Mouse (Mus musculus): ENCODE results near the gene 1700088E04Rik.

Gene 1700088E04Rik

GRCm38 (mm10) chr15:79140866-79141565 lies at the start of gene 1700088E04Rik, which contains the start of gene Polr2f:
1700088E04Rik (minus strand) TSS chr15:79141253.
Polr2f (plus strand) TSS chr15:79141009.
- peak; percentile 93 for DNase-seq (ENCODE audit: low spot score)

- no peak for DNase-seq (ENCODE audit: low spot score)
Observed at GRCm38 (mm10) chr15:79187819-79188218, 46.8 kb upstream of the 1700088E04Rik start.

DNA sequence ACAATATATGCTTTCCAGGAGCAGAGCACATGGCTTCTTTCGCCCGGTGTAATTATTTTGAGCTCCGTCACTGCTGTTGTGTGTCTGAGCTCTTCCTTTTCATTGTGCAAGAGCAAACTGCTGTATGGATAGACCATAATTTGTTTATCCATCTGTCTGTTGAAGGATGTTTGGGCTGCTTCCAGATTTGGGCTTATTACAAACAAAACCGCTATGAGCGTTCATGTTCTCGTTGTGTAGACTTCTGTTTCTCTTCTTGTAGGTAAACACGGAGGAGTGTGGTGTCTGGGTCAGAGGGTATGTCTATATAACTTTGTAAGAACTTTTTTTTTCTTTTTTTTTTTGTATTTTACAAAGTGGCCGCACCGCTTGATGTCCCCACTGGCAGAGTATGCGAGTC lies 44.2 kb upstream of the 1700088E04Rik start:
- no peak for DNase-seq (ENCODE audit: low spot score)

DNA sequence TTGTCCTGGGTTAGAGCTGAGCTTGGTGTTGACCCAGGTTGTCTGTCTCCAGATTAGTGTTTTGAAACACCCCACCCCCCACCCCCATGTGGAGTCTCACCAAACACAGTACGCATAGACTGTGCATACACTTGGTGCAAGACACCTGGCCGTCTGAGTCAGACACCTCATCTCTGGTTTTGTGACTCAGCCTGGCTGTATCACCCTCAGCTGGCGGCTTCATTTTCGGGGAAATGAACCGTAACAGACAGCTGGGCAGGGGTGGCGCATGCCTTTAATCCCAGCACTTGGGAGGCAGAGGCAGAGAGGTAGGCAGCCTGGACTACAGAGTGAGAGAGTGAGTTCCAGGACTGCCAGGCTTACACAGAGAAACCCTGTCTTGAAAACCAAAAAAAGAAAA lies 35.9 kb upstream of the 1700088E04Rik start:
- no peak for DNase-seq (ENCODE audit: low spot score)

- DNase-seq (ENCODE audit: low spot score) = no peak
Observed at GRCm38 (mm10) chr15:79166712-79167111, 25.7 kb upstream of the 1700088E04Rik start.

- no peak for DNase-seq (ENCODE audit: low spot score)
Observed at GRCm38 (mm10) chr15:79165140-79165539, 24.1 kb upstream of the 1700088E04Rik start, which contains the start of gene Sox10. Sox10 (minus strand) TSS chr15:79165240.

GRCm38 (mm10) chr15:79164251-79164650 lies 23.2 kb upstream of the 1700088E04Rik start:
- no peak for DNase-seq (ENCODE audit: low spot score)

- DNase-seq (ENCODE audit: low spot score) = no peak
Observed at GRCm38 (mm10) chr15:79162822-79163221, 21.8 kb upstream of the 1700088E04Rik start.

DNA sequence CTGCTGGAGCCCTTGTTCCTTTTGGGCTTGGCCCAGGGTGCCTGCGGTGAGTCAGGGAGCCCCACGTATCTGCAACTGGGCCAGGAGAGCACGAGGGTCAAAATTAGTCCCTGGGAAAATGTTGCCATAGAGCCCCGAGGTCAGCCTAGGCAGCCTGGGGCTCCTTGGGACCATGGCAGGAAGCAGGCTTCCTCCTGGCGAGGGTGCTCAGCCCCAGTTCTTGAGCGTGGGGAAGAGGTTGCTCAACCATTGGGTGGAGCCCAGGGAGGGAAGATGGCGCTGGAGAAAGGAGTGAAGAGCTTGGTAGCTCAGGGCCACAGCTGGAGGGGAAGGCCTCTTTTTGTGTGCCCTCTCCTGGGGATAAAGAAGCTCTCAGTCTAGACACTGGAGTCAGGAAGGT lies 21.2 kb upstream of the 1700088E04Rik start:
- DNase-seq (ENCODE audit: low spot score) = no peak

- DNase-seq (ENCODE audit: low spot score) = no peak
Observed at GRCm38 (mm10) chr15:79155572-79155971, 14.5 kb upstream of the 1700088E04Rik start.

- DNase-seq (ENCODE audit: low spot score) = no peak
Observed at GRCm38 (mm10) chr15:79152709-79153108, 11.7 kb upstream of the 1700088E04Rik start.

GRCm38 (mm10) chr15:79151881-79152280 lies 10.8 kb upstream of the 1700088E04Rik start:
- no peak for DNase-seq (ENCODE audit: low spot score)

GRCm38 (mm10) chr15:79148533-79148932 lies 7.5 kb upstream of the 1700088E04Rik start:
- DNase-seq (ENCODE audit: low spot score) = peak; percentile 63

DNA sequence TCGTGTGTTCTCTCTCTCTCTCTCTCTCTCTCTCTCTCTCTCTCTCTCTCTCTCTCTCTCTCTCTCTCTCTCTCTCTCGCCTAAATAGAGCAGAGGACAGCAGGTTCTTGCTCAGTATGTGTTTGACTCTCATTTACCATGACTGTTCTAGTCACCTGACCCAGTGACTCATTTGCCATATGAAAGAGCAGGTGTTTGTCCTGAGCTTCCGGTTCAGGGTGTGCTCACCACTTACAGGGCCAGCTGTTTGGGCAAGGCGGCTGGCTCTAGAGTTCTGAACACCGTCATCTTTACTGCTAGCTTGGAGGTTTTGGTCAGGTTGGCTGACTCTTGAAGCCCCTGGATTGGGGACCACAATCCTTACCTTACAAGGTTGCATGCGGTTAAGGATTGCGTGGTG lies 4.5 kb upstream of the 1700088E04Rik start:
- no peak for DNase-seq (ENCODE audit: low spot score)

DNA sequence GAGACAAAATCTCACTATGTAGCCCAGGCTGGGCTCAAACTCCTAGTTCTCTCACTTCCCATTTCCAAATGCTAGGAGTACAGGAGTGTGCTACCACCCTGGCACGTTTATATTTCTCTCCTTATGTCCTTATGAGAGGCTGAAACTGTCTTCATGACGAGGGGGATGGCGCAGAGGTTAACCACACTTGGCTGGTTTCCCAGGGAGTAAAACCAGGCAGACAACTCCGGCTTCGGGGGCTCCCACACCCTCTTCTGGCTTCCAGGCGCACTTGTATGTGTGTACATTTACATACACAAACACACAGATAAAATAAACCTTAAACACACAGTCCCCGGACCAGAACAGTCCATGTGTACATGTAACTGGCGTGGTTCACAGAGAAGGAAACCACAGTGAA lies 3.0 kb upstream of the 1700088E04Rik start:
- no peak for DNase-seq (ENCODE audit: low spot score)

GRCm38 (mm10) chr15:79143316-79143715 lies 2.3 kb upstream of the 1700088E04Rik start:
- no peak for DNase-seq (ENCODE audit: low spot score)

GRCm38 (mm10) chr15:79141566-79141917 lies 489 bp upstream of the 1700088E04Rik start:
- DNase-seq (ENCODE audit: low spot score) = no peak

DNA sequence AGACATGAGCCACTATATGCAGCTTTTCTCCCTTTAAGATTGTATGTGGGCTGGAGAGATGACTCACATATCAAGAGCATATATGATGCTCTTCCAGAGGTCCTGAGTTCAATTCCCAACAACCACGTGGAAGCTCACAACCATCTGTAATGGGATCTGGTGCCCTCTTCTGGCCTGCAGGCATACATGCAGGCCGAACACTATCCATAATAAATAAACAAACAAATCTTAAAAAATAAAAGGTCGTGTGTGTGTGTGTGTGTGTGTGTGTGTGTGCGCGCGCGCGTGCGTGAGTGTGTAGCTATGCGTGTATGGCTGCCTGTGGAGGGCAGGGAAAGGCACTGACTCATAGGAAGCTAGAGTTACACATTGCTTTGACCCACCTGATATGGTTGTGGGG lies 1.4 kb downstream of the 1700088E04Rik start:
- DNase-seq (ENCODE audit: low spot score) = peak; percentile 39

- DNase-seq (ENCODE audit: low spot score) = no peak
Observed at GRCm38 (mm10) chr15:79135783-79136575, 5.1 kb downstream of the 1700088E04Rik start.

GRCm38 (mm10) chr15:79135332-79135731 lies 5.7 kb downstream of the 1700088E04Rik start:
- no peak for DNase-seq (ENCODE audit: low spot score)

GRCm38 (mm10) chr15:79134496-79135270 lies 6.4 kb downstream of the 1700088E04Rik start:
- no peak for DNase-seq (ENCODE audit: low spot score)

- DNase-seq (ENCODE audit: low spot score) = no peak
Observed at GRCm38 (mm10) chr15:79133191-79133661, 7.8 kb downstream of the 1700088E04Rik start.

Measured in T-cell, adult 2 months (primary cell).